In genomic region chr9:49624910-49625309, GRCm38 (mm10) we compare ENCODE assay signal across 14 mouse cellular contexts.
A peak's percentile ranks its signal among the peaks of the same experiment; 100 is the strongest.
DNase-seq lines count a peak whose midpoint lies in the region; ATAC-seq and TF ChIP-seq lines count a peak whose summit lies in the region.
"Had no signal": no experiment of that assay in that cellular context is flagged by ENCODE, and none has a peak within 500 bp of the region (broad histone marks: within the 10 kb centered on the region; RNA-seq: fewer than 3 reads in every experiment).

No protein-coding gene starts in this region.

- no peaks in the 10 kb centered on the region for H3K9me3 ChIP-seq in midbrain, embryonic 13.5 days
- H3K9me3 ChIP-seq in stomach, postnatal 0 days (ENCODE audit: control insufficient read depth, low read length): no peaks in the 10 kb centered on the region
- H3K9me3 ChIP-seq: heart, embryonic 13.5 days had no signal

- no peaks in the 10 kb centered on the region for H3K27me3 ChIP-seq in cerebellum, adult 2 months (ENCODE audit: control insufficient read depth, insufficient read depth, low read length)
- no peaks in the 10 kb centered on the region for H3K27me3 ChIP-seq in midbrain, embryonic 13.5 days
- H3K27me3 ChIP-seq in stomach, postnatal 0 days (ENCODE audit: control insufficient read depth, insufficient read depth, low read length): no peaks in the 10 kb centered on the region
- H3K27me3 ChIP-seq: heart, embryonic 13.5 days had no signal

- no peaks in the 10 kb centered on the region for H3K36me3 ChIP-seq in midbrain, embryonic 13.5 days
- no peaks in the 10 kb centered on the region for H3K36me3 ChIP-seq in stomach, postnatal 0 days (ENCODE audit: control insufficient read depth, insufficient read depth, low read length)

- TF ChIP-seq POLR2A in cerebellum, adult 2 months (IDR thresholded peaks at IDR 0.05; ENCODE audit: borderline replicate concordance, insufficient read depth, low read length): no peak

- H3K4me2 ChIP-seq in midbrain, embryonic 13.5 days (replicated peaks): no peak overlapping the region
- H3K4me2 ChIP-seq in stomach, postnatal 0 days (replicated peaks; ENCODE audit: low read depth): no peak overlapping the region
- H3K4me2 ChIP-seq: heart, embryonic 13.5 days; lung, embryonic 14.5 days had no signal

- H3K4me3 ChIP-seq in cerebellum, adult 2 months (replicated peaks; ENCODE audit: insufficient read depth, low read depth, low read length): no peak overlapping the region
- no peak overlapping the region for H3K4me3 ChIP-seq in midbrain, embryonic 13.5 days (replicated peaks)
- no peak overlapping the region for H3K4me3 ChIP-seq in stomach, postnatal 0 days (ENCODE audit: low read depth, low read length)
- H3K4me3 ChIP-seq: heart, embryonic 13.5 days had no signal

- no peak for TF ChIP-seq EP300 in stomach, postnatal 0 days (optimal IDR thresholded peaks at IDR 0.05)

- no peak overlapping the region for H3K9ac ChIP-seq in midbrain, embryonic 13.5 days (replicated peaks)
- H3K9ac ChIP-seq in stomach, postnatal 0 days (ENCODE audit: low read length): no peak overlapping the region
- H3K9ac ChIP-seq: heart, embryonic 13.5 days; lung, embryonic 14.5 days had no signal

- peak; percentile 40; the same call in 1 of the 2 replicates for ATAC-seq in midbrain, embryonic 13.5 days
- no peak for ATAC-seq in stomach, postnatal 0 days (ENCODE audit: low FRiP score, low TSS enrichment)

- peak overlapping the region; percentile 24; the same call in 1 of the 2 replicates for H3K27ac ChIP-seq in cerebellum, adult 2 months (ENCODE audit: insufficient read depth, low read length)
- peak overlapping the region; percentile 77 for H3K27ac ChIP-seq in midbrain, embryonic 13.5 days
- no peak overlapping the region for H3K27ac ChIP-seq in stomach, postnatal 0 days (replicated peaks)
- H3K27ac ChIP-seq: heart, embryonic 13.5 days had no signal

- peaks cover 18% of the 10 kb centered on the region for H3K4me1 ChIP-seq in cerebellum, adult 2 months (ENCODE audit: control insufficient read depth, insufficient read depth, low read length)
- H3K4me1 ChIP-seq in midbrain, embryonic 13.5 days (replicated peaks): peaks cover 53% of the 10 kb centered on the region
- H3K4me1 ChIP-seq in stomach, postnatal 0 days (replicated peaks; ENCODE audit: control insufficient read depth, insufficient read depth): no peaks in the 10 kb centered on the region

- TF ChIP-seq CTCF in cerebellum, adult 2 months (IDR thresholded peaks at IDR 0.05; ENCODE audit: borderline replicate concordance, insufficient read depth, low read depth, low read length): no peak
- TF ChIP-seq CTCF in stomach, postnatal 0 days (IDR thresholded peaks at IDR 0.05; ENCODE audit: low read depth): no peak

- no peak for DNase-seq in cerebellum, adult 2 months
- DNase-seq in cerebellum, adult 9-10 months: no peak
- peak; percentile 70 for DNase-seq in retina, postnatal 1 day
- no peak for DNase-seq in retina, embryonic 14.5 days (ENCODE audit: low spot score)
- DNase-seq in frontal cortex, postnatal 14 days (ENCODE audit: low spot score in 2 of 2): no peak
- DNase-seq in layer of hippocampus, postnatal 36 days: no peak
- DNase-seq in stomach, postnatal 0 days (ENCODE audit: low spot score): no peak
- DNase-seq: adrenal gland, postnatal 14 days; cerebellum, adult 9-11 months; gastrocnemius, postnatal 36 days; heart, postnatal 4 days; lung, embryonic 14.5 days had no signal

- 83% methylated on average over 6 of the region's 6 CpGs for WGBS in cerebellum, adult 2 months
- 68% methylated on average over 6 of the region's 6 CpGs for WGBS in midbrain, embryonic 13.5 days
- WGBS in stomach, postnatal 0 days: 90% methylated on average over 6 of the region's 6 CpGs
